Mouse (Mus musculus): ENCODE data around the gene Olfr763. TPM values are rescaled to one million over a fixed set of nuclear protein-coding genes. Genes with fewer than 3 reads are reported as not detected.
"Not testable (repeated sequence)": the region's sequence is repeated elsewhere in the genome, so short reads cannot be mapped to it uniquely, and the experiment has no call there.

Olfr763 gene
- polyA plus RNA-seq, 1 experiment from 2014 or later: not detected

- TF ChIP-seq CTCF (IDR thresholded peaks at IDR 0.05; ENCODE audit: low read depth): peak; percentile 85
- no peaks in the 10 kb centered on the region for H3K36me3 ChIP-seq (ENCODE audit: control insufficient read depth, insufficient read depth)
- no peaks in the 10 kb centered on the region for H3K27me3 ChIP-seq (replicated peaks; ENCODE audit: control insufficient read depth, insufficient read depth, low read length)
- no peak overlapping the region for H3K4me3 ChIP-seq (ENCODE audit: low read depth, low read length)
- H3K9me3 ChIP-seq (ENCODE audit: control insufficient read depth): no peaks in the 10 kb centered on the region
- WGBS: 63% methylated on average over 3 of the region's 3 CpGs
- no peaks in the 10 kb centered on the region for H3K4me1 ChIP-seq (replicated peaks; ENCODE audit: control insufficient read depth, insufficient read depth, low read length)
- no peak overlapping the region for H3K27ac ChIP-seq (ENCODE audit: low read depth, low read length)
- H3K9ac ChIP-seq (ENCODE audit: low read depth, low read length): no peak overlapping the region
- no peak overlapping the region for H3K4me2 ChIP-seq (replicated peaks; ENCODE audit: low read depth)
- peak; percentile 45; the same call in 1 of the 2 replicates for ATAC-seq
These were observed 15.5 kb downstream of the Olfr763 start for GRCm38 (mm10) chr10:129026018-129026662.

GRCm38 (mm10) chr10:129028343-129028742 lies 17.8 kb downstream of the Olfr763 start:
- ATAC-seq: no peak
- TF ChIP-seq CTCF (IDR thresholded peaks at IDR 0.05; ENCODE audit: low read depth): no peak
- no peak overlapping the region for H3K27ac ChIP-seq (ENCODE audit: low read depth, low read length)
- H3K4me3 ChIP-seq (ENCODE audit: low read depth, low read length): no peak overlapping the region
- no peaks in the 10 kb centered on the region for H3K9me3 ChIP-seq (ENCODE audit: control insufficient read depth)
- no peaks in the 10 kb centered on the region for H3K36me3 ChIP-seq (ENCODE audit: control insufficient read depth, insufficient read depth)
- 69% methylated on average over 2 of the region's 2 CpGs for WGBS
- no peak overlapping the region for H3K4me2 ChIP-seq (replicated peaks; ENCODE audit: low read depth)
- no peaks in the 10 kb centered on the region for H3K4me1 ChIP-seq (replicated peaks; ENCODE audit: control insufficient read depth, insufficient read depth, low read length)
- no peak overlapping the region for H3K9ac ChIP-seq (ENCODE audit: low read depth, low read length)
- H3K27me3 ChIP-seq (replicated peaks; ENCODE audit: control insufficient read depth, insufficient read depth, low read length): no peaks in the 10 kb centered on the region

- no peaks in the 10 kb centered on the region for H3K9me3 ChIP-seq (ENCODE audit: control insufficient read depth)
- TF ChIP-seq CTCF (IDR thresholded peaks at IDR 0.05; ENCODE audit: low read depth): no peak
- H3K4me3 ChIP-seq (ENCODE audit: low read depth, low read length): no peak within 1 kb of the TSS
- no peak within 1 kb of the TSS for H3K4me2 ChIP-seq (replicated peaks; ENCODE audit: low read depth)
- no peak within 1 kb of the TSS for H3K9ac ChIP-seq (ENCODE audit: low read depth, low read length)
- no peak for ATAC-seq
- no peaks in the 10 kb centered on the region for H3K27me3 ChIP-seq (replicated peaks; ENCODE audit: control insufficient read depth, insufficient read depth, low read length)
- H3K36me3 ChIP-seq (ENCODE audit: control insufficient read depth, insufficient read depth): no peaks in the 10 kb centered on the region
- WGBS: 79% methylated on average over 3 of the region's 3 CpGs
- no peaks in the 10 kb centered on the region for H3K4me1 ChIP-seq (replicated peaks; ENCODE audit: control insufficient read depth, insufficient read depth, low read length)
- H3K27ac ChIP-seq (ENCODE audit: low read depth, low read length): no peak within 1 kb of the TSS
These were observed 29.2 kb downstream of the Olfr763 start, which contains the start of gene Olfr764-ps1 for GRCm38 (mm10) chr10:129039796-129040195. Gene Olfr764-ps1, minus strand, starts transcription at chr10:129039896.

DNA sequence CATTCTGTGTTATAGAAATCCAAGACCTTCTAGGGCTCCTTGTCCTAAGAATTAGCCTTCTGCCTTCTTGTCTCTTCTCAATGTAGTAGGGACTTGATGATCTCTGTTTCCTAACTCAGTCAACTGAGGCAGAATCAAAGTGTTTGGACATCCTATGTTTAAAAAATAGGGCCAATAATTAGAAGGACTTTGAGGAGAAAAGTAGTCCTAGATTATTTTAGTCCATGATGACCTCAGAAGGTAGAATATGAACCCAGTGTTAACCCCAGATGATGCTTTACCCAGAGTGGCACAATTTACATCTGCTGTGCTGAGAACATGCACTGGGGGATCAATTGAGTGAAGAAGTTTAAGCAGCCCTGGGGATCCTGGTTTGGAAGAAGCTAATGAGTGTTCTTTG lies 39.3 kb downstream of the Olfr763 start, which contains the start of gene Olfr765:
Gene Olfr765 (minus strand): TSS at position 101 of the 400 bp plus-strand sequence.
- not testable (repeated sequence) for H3K4me1 ChIP-seq (replicated peaks; ENCODE audit: control insufficient read depth, insufficient read depth, low read length); ATAC-seq; H3K27ac ChIP-seq (ENCODE audit: low read depth, low read length); H3K9ac ChIP-seq (ENCODE audit: low read depth, low read length); H3K4me3 ChIP-seq (ENCODE audit: low read depth, low read length); H3K36me3 ChIP-seq (ENCODE audit: control insufficient read depth, insufficient read depth); H3K4me2 ChIP-seq (replicated peaks; ENCODE audit: low read depth); H3K27me3 ChIP-seq (replicated peaks; ENCODE audit: control insufficient read depth, insufficient read depth, low read length); H3K9me3 ChIP-seq (ENCODE audit: control insufficient read depth)

Other genes with a start within 250 kb of the Olfr763 start
- 0.97 and 1.4 TPM in 2 replicates for gene Mmp19, start 219.9 kb upstream of the Olfr763 start, polyA plus RNA-seq (2015; fragmentation: Nextera tagmentation; extraction: Ambion mirVana)
- 28.2 and 31.8 TPM in 2 replicates for gene Dnajc14, start 206.7 kb upstream of the Olfr763 start, polyA plus RNA-seq (2015; fragmentation: Nextera tagmentation; extraction: Ambion mirVana)
- gene Tmem198b, start 206.4 kb upstream of the Olfr763 start, polyA plus RNA-seq (2015; fragmentation: Nextera tagmentation; extraction: Ambion mirVana): 5.1 and 5.7 TPM in 2 replicates
- 90.3 and 92.1 TPM in 2 replicates for gene Sarnp, start 193.5 kb upstream of the Olfr763 start, polyA plus RNA-seq (2015; fragmentation: Nextera tagmentation; extraction: Ambion mirVana)
- gene Ormdl2, start 189.1 kb upstream of the Olfr763 start, polyA plus RNA-seq (2015; fragmentation: Nextera tagmentation; extraction: Ambion mirVana): 70.2 and 70.4 TPM in 2 replicates
- 0.99 and 1.6 TPM in 2 replicates for gene Gdf11, start 119.1 kb upstream of the Olfr763 start, polyA plus RNA-seq (2015; fragmentation: Nextera tagmentation; extraction: Ambion mirVana)
- gene Cd63, start 109.8 kb upstream of the Olfr763 start, polyA plus RNA-seq (2015; fragmentation: Nextera tagmentation; extraction: Ambion mirVana): 939 and 945 TPM in 2 replicates
- 12.4 and 13.0 TPM in 2 replicates for gene Rdh5, start 87.9 kb upstream of the Olfr763 start, polyA plus RNA-seq (2015; fragmentation: Nextera tagmentation; extraction: Ambion mirVana)
- 248 and 257 TPM in 2 replicates for gene Bloc1s1, start 86.8 kb upstream of the Olfr763 start, polyA plus RNA-seq (2015; fragmentation: Nextera tagmentation; extraction: Ambion mirVana)
- gene Itga7, start 77.0 kb upstream of the Olfr763 start, polyA plus RNA-seq (2015; fragmentation: Nextera tagmentation; extraction: Ambion mirVana): 3.1 and 3.6 TPM in 2 replicates
- gene Mettl7b, start 49.8 kb upstream of the Olfr763 start, polyA plus RNA-seq (2015; fragmentation: Nextera tagmentation; extraction: Ambion mirVana): 232 and 250 TPM in 2 replicates
- not detected in 2 replicates for gene Olfr9, start 21.4 kb upstream of the Olfr763 start, polyA plus RNA-seq (2015; fragmentation: Nextera tagmentation; extraction: Ambion mirVana)
- not detected in 2 replicates for gene Olfr764-ps1, start 29.1 kb downstream of the Olfr763 start, polyA plus RNA-seq (2015; fragmentation: Nextera tagmentation; extraction: Ambion mirVana)
- not detected in 2 replicates for gene Olfr765, start 39.2 kb downstream of the Olfr763 start, polyA plus RNA-seq (2015; fragmentation: Nextera tagmentation; extraction: Ambion mirVana)
- gene Olfr766-ps1, start 58.2 kb downstream of the Olfr763 start, polyA plus RNA-seq (2015; fragmentation: Nextera tagmentation; extraction: Ambion mirVana): not detected in 2 replicates
- not detected in 2 replicates for gene Olfr767, start 72.1 kb downstream of the Olfr763 start, polyA plus RNA-seq (2015; fragmentation: Nextera tagmentation; extraction: Ambion mirVana)
- gene Olfr768, start 88.6 kb downstream of the Olfr763 start, polyA plus RNA-seq (2015; fragmentation: Nextera tagmentation; extraction: Ambion mirVana): not detected in 2 replicates
- not detected in 2 replicates for gene Olfr769, start 107.1 kb downstream of the Olfr763 start, polyA plus RNA-seq (2015; fragmentation: Nextera tagmentation; extraction: Ambion mirVana)
- not detected in 2 replicates for gene Olfr770, start 128.2 kb downstream of the Olfr763 start, polyA plus RNA-seq (2015; fragmentation: Nextera tagmentation; extraction: Ambion mirVana)
- not detected in 2 replicates for gene Olfr771, start 154.0 kb downstream of the Olfr763 start, polyA plus RNA-seq (2015; fragmentation: Nextera tagmentation; extraction: Ambion mirVana)
- gene Olfr772, start 167.1 kb downstream of the Olfr763 start, polyA plus RNA-seq (2015; fragmentation: Nextera tagmentation; extraction: Ambion mirVana): not detected in 2 replicates
- gene Olfr773, start 176.6 kb downstream of the Olfr763 start, polyA plus RNA-seq (2015; fragmentation: Nextera tagmentation; extraction: Ambion mirVana): not detected in 2 replicates
- gene Olfr774, start 225.4 kb downstream of the Olfr763 start, polyA plus RNA-seq (2015; fragmentation: Nextera tagmentation; extraction: Ambion mirVana): not detected in 2 replicates
- gene Olfr775, start 237.6 kb downstream of the Olfr763 start, polyA plus RNA-seq (2015; fragmentation: Nextera tagmentation; extraction: Ambion mirVana): not detected in 2 replicates
- not detected in 2 replicates for gene Olfr776, start 248.3 kb downstream of the Olfr763 start, polyA plus RNA-seq (2015; fragmentation: Nextera tagmentation; extraction: Ambion mirVana)

Measured in intestine, postnatal 0 days (tissue).